Mouse (Mus musculus): ENCODE data around the gene Dgkg.

Dgkg gene

GRCm38 (mm10) chr16:22656533-22657444 lies at the start of gene Dgkg:
Dgkg (minus strand) TSS chr16:22657221.
- in situ Hi-C loops (cut with MboI, MseI), result no loop called here

GRCm38 (mm10) chr16:22704946-22705345 lies 47.9 kb upstream of the Dgkg start:
- in situ Hi-C loops (cut with MboI, MseI), result no loop called here

DNA sequence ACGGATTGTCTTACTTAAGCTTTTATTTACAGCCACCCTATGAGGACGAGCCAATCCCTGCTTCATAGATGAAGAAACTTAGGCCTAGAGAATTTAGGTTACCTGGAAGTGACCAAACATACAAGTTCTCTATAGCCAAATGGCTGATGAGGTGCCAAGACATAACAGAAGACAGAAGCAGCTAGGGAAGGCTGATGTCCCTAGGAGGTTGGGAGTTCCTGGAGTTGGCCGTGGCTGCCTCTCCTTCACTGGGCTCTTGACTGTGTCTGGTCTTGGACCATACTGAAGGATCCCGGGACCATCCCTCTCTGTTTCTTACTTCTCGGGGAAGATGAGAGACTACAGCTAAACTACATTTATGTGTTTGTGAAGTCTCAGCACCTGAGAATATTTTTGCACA lies 47.1 kb upstream of the Dgkg start:
- in situ Hi-C loops (cut with MboI, MseI), result no loop called here

GRCm38 (mm10) chr16:22698846-22699760 lies 42.1 kb upstream of the Dgkg start:
- in situ Hi-C loops (cut with MboI, MseI), result no loop called here

- in situ Hi-C loops (cut with MboI, MseI), result no loop called here
Measured at GRCm38 (mm10) chr16:22698101-22698500, 41.1 kb upstream of the Dgkg start.

GRCm38 (mm10) chr16:22689622-22690021 lies 32.6 kb upstream of the Dgkg start:
- in situ Hi-C loops (cut with MboI, MseI), result no loop called here

- in situ Hi-C loops (cut with MboI, MseI), result no loop called here
Measured at GRCm38 (mm10) chr16:22687711-22688230, 30.8 kb upstream of the Dgkg start.

- in situ Hi-C loops (cut with MboI, MseI), result no loop called here
Measured at GRCm38 (mm10) chr16:22683605-22684004, 26.6 kb upstream of the Dgkg start.

GRCm38 (mm10) chr16:22682727-22683126 lies 25.7 kb upstream of the Dgkg start:
- in situ Hi-C loops (cut with MboI, MseI), result no loop called here

DNA sequence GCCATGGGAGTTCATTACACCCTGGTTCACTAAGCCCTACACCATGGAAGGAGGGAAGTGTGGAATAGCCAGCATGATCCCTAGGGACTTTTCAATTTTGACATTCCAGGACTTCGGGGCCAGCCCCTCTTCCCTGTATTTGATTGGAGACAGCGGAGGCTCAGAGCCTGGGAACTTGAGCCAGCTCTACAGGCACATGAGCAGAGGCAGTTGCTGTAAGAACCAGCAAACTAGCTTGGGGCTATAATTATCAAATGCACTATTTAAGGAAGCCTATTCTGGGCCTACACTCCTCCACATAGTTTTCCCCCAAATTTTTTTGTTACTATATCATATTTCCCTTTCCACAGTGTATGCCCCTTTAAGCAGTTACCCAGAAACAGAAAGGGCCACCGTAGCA lies 22.6 kb upstream of the Dgkg start:
- in situ Hi-C loops (cut with MboI, MseI), result no loop called here

DNA sequence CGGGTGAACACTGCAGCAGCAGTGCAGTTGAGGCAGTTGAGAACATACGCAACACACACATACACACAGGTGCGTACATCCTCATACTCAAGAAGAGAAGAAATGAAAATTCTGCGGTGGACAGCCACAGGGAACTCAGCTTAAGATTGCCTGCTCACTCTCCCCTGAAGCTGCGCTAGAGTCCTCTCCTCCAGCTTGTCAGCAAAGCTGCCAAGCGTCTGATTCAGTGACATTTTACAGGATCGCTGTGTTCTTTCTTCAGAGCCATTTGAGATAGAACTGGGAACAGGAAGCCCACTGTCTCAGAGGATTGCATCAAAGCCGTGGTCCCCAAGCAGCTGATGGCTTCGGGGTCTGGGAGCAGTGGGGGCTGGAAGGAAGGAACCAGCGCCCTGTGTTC lies 17.6 kb upstream of the Dgkg start:
- in situ Hi-C loops (cut with MboI, MseI), result no loop called here

DNA sequence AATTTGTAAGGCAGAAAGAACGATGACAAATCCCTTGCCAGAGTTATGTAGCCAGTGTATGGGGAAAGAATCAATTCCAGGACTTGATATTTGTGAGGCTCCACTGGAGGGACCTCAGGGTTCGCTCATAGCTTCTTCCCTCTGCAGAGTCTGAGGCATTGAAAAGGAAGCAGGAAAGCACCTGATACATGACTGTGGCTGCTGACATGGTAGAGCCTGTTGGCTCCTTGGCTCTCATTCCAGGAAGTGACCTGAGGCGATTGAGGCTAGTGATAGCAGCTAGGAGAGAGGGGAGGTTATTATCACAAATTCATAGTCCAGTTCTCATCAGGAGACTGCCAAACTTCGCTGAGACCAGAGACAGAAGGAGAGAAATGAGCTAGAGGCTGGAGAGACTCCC lies 17.1 kb upstream of the Dgkg start:
- in situ Hi-C loops (cut with MboI, MseI), result no loop called here

GRCm38 (mm10) chr16:22664033-22664432 lies 7.0 kb upstream of the Dgkg start:
- in situ Hi-C loops (cut with MboI, MseI), result no loop called here

GRCm38 (mm10) chr16:22663136-22663535 lies 6.1 kb upstream of the Dgkg start:
- in situ Hi-C loops (cut with MboI, MseI), result no loop called here

- in situ Hi-C loops (cut with MboI, MseI), result no loop called here
Measured at GRCm38 (mm10) chr16:22661076-22661475, 4.1 kb upstream of the Dgkg start.

GRCm38 (mm10) chr16:22657874-22658789 lies 1.1 kb upstream of the Dgkg start:
- in situ Hi-C loops (cut with MboI, MseI), result no loop called here

DNA sequence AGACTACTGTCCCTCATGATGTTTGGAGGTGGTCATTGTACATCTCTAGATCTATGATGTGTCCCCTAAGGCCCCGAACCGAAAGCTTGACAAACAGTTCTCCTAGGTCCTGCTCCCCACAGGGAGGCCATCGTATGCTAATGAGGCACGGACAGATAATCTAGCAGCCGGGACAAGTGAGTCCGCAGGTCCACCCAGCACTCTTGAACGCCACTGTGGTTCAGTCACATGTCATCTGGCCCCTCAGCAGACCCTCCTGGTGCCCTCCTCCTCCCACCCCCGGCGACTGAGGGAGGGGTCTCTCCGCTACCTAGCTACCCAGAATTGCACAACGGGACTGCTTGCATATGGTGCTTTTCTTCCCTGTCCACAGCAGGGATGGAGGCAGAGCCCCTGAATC lies 1.2 kb downstream of the Dgkg start:
- in situ Hi-C loops (cut with MboI, MseI), result no loop called here

GRCm38 (mm10) chr16:22655223-22655622 lies 1.8 kb downstream of the Dgkg start:
- in situ Hi-C loops (cut with MboI, MseI), result no loop called here

GRCm38 (mm10) chr16:22654477-22654835 lies 2.6 kb downstream of the Dgkg start:
- in situ Hi-C loops (cut with MboI, MseI), result no loop called here

DNA sequence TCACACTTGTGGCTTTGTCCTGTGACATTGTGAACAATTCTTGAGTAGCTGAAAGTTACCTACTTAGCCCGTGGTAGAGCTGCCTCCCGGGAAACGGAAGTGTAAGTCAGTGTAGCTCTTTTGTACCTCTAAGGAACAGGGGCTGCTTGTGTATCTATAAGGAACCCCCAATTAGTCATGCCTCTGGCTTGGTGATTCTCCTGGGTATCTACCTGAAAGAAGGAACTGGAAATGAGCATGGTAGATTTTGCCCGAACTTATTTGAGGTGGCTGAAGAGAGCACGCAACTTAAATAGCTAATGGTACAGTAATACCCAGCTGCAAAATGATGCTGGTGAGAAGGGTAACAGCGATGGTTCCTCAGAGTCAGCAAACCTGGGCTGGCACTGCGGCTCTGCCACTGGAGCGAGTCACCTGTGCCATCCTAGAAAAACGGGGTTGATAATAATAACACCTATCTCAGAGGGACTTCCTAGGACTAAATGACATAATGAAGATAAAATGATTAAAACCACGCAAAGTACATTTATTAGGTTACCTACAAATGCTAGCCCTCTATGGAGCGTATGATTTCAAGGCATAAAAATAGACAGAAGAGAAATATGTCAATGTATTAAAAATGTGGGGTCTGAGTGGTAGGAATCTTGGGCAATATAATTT lies 3.1 kb downstream of the Dgkg start:
- in situ Hi-C loops (cut with MboI, MseI), result no loop called here

DNA sequence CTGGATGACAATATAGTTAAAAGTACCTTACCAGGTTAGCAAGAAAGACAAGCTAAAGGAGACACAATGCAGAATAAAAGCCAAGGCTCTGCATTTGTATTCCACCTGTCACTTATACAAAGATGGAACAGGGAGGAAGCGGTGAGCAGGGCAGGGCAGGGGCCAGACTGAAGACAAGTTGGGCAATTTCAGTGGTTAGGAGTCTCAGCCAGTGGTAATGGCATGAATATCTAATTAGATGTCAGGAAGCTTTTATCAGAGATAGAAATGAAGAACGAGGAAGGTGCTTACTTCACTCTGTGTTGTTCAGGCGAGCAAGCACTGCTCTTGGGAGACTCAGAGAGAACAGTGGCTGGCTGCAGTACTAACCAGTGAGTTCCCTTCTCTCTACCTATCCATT lies 5.8 kb downstream of the Dgkg start:
- in situ Hi-C loops (cut with MboI, MseI), result no loop called here
